Mouse (Mus musculus) granulocyte monocyte progenitor cell, adult 5-6 weeks (primary cell): ENCODE data around the gene Dock4. TPM values are rescaled to one million over a fixed set of nuclear protein-coding genes. Genes with fewer than 3 reads are reported as not detected.

Experiments used
- ATAC-seq: replicated peaks from 2 replicates; pipeline ENCODE4 v1.8.0; 2016; ENCODE audit warnings: mild to moderate bottlenecking, moderate TSS enrichment, inconsistent platforms; ENCODE audit not compliant: poor library complexity, severe bottlenecking
- total RNA-seq, 2 experiments: library from RNA; stranded (forward) in 1 of 2; stranded (reverse) in 1 of 2; fragments of 200-712, 200-1000 nt in 1 of 2; fragments of >200 nt in 1 of 2; fragmentation: Nextera tagmentation in 1 of 2; gene quantifications; 2 replicates each; pipeline ENCODE4 v1.2.3; 2014 to 2017

The Dock4 gene
- total RNA-seq, 2 experiments from 2014 or later, result 0.19 to 0.57 TPM

GRCm38 (mm10) chr12:40801456-40801855 is 355.7 kb downstream of the Dock4 start:
- ATAC-seq, result no peak

- peak; percentile 84 for ATAC-seq
Observed at GRCm38 (mm10) chr12:40805257-40805656, 359.5 kb downstream of the Dock4 start.

DNA sequence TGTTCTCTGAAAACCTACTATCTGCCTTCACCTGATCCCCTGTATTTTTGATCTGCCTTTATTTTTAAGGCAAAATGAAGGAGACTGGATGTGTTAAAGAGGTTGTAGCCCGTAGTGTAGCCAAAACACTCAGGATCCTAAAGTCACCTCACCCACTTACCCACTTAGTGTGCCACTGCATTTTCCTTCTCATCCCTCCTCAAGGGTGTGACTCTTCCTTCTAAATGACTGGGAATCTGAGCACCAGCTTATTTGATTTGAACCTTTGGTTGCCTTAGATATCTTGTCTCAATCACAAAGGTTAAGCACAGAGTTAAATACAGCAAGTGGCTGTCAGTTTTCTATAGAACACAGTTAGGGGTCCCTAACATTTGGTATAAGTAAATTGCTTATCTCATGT is 362.2 kb downstream of the Dock4 start:
- no peak for ATAC-seq

- ATAC-seq, result no peak
Observed at GRCm38 (mm10) chr12:40813474-40813873, 367.7 kb downstream of the Dock4 start.

- no peak for ATAC-seq
Observed at GRCm38 (mm10) chr12:40814659-40815363, 369.1 kb downstream of the Dock4 start.

DNA sequence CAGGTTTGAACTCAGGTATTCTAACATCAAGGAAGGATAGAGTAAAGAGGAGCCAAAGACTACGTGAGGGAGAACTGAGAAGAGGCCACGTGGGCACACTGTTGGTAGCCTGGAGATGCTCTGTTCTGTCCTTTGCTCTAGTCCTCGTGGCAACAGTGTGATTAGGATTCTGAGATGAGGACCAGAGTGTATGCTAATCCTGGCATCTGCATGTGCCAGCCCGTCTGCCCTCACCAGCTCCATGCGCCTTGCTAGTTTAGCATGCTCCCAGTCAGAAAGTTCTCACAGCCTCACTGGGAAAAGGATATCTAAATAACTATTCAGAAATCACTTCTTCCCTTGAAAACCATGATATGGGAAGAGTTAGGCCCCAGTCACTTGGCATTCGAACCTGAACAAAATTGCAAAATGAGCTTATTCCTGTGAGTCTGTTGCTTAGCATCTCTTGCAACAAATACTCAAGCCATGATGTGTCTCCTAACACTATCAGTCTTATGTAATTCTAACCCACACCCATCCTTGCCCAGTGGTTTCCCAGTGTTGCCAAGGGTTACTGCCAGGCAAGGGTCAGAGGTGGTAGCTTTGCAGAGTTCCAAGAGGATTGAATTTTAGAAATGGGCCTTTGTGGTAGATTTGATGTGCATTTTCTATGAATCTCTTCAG is 372.4 kb downstream of the Dock4 start:
- ATAC-seq, result no peak

DNA sequence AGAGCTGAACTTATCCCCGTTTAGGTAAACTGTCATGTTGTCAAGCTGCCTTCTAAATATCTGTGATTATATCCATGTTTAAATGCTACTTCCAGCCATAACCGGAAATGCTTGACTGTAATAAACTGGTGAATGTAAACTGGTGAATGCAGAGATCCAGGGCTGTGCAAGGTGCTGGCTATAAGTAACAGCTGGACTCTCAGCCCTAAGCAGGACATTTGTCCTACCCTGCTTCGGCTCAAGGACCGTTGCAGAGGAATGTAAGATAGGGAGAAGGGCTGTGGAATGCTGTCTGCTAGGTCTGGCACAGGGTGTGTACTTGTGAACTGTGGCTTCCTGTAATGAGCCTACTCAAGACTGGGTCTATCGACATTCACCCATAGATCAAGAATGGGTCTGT is 377.9 kb downstream of the Dock4 start:
- no peak for ATAC-seq

- ATAC-seq, result no peak
Observed at GRCm38 (mm10) chr12:40824251-40824650, 378.5 kb downstream of the Dock4 start.

GRCm38 (mm10) chr12:40825935-40826460 is 380.2 kb downstream of the Dock4 start:
- no peak for ATAC-seq

DNA sequence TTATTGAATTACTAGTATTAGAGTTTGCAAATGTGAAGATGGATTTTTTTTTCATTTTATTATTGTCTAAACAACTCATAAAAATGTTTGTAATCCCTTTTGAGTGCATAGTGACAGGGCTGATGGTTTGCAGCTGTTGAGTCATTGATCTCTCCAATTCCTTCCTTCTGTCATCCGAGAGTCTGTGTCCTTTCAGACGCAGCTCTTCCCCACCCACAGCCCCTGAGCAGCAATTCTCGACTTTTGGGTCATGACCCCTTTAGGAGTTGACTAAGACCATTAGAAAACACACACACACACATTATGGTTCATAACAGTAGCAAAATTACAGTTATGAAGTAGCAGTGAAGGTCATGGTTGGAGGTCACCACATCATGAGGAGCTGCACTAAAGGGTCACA is 380.7 kb downstream of the Dock4 start:
- no peak for ATAC-seq

DNA sequence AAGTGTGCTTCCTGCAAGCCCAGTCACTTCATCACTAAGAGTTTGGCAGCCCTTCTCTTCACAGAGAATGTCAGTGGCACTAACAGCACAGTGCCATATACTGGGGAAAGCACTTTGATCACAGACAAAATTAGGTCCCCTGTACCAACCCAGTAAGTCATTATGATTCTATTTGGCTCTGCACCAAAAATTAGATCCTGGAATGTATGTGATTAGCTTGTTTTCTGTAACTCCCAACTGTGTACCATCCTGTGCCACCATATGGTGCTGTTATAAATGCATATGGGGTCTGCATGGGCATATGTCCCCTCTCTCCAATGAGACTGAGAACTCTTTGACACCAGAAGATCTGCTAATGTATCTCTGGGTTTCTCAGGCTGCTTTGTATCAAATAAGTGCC is 382.3 kb downstream of the Dock4 start:
- ATAC-seq, result no peak

GRCm38 (mm10) chr12:40829269-40829668 is 383.5 kb downstream of the Dock4 start:
- no peak for ATAC-seq

DNA sequence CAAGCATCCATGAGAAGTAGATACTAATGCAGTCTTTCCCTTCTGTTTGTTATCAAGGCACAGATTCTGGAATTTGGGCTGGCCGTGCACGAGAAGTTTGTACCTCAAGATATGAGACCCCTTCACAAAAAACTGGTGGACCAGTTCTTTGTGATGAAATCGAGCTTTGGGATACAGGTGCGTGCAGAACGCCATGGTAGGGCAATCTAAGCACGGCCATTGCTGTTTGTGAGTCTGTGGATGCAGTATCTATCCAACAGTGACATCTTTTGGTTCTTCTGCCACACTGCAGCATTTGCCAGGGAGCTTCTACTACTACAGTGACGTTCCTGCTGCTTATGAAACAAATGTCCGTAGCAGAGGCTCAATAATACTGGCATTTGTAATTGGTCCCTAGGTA is 386.4 kb downstream of the Dock4 start:
- peak; percentile 88 for ATAC-seq

DNA sequence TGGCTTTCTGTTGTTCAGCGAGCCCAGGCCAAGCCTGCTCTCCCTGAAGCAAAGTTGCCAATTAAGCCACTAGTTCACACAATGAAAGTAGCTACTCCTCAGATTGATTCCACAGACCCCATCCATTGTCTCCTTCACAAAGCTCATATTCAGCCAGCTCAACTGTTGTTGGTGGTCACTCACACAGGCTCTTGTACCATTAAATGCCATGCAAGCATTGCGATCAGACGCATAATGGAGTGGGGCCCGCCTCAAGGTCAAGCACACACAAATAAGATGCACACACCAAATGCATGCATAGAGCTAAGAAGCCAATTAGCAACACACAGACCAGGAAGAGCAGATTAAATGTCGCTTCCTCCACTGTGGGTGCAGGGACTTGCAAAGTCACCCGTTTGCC is 391.2 kb downstream of the Dock4 start:
- ATAC-seq, result no peak

- peak; percentile 83 for ATAC-seq
Observed at GRCm38 (mm10) chr12:40837597-40838337, 392.0 kb downstream of the Dock4 start.

DNA sequence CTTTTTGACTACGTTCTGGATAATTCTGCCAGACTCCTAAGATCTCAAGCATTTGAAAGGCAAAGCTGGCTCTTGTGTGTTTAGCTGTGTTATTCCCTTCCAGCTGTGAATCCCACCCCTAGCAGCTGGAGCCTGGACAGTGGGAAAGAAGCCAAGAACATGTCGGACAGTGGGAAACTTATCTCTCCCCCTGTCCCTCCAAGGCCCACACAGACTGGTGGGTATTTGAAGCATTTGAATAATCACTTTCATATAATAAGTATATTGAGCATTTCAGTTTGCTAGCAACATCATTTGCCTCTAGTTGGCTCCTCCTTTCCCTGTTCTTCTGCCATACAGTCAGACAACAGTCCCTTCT is 392.6 kb downstream of the Dock4 start:
- no peak for ATAC-seq

DNA sequence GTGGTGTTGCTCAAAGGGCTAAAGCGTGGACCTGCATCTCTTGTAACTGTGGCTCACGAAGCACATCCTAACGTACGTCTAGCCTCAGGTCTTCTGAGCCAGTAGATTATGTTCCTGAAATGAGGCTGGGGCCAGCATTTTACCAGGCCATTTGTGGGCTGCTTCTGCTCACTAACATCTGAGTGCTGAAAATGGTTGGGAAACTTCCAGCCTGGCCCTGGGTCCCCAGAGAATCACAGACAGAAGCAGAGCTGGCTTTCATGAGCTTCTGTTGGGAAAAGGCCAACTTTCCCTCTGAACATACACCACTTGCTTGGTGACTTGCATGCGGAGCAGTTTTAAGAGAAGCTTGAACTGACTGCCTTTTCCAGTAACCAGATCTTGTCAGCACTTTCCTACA is 393.2 kb downstream of the Dock4 start:
- ATAC-seq, result no peak

- no peak for ATAC-seq
Observed at GRCm38 (mm10) chr12:40839817-40840216, 394.1 kb downstream of the Dock4 start.

- ATAC-seq, result no peak
Observed at GRCm38 (mm10) chr12:40842251-40842988, 396.7 kb downstream of the Dock4 start.

DNA sequence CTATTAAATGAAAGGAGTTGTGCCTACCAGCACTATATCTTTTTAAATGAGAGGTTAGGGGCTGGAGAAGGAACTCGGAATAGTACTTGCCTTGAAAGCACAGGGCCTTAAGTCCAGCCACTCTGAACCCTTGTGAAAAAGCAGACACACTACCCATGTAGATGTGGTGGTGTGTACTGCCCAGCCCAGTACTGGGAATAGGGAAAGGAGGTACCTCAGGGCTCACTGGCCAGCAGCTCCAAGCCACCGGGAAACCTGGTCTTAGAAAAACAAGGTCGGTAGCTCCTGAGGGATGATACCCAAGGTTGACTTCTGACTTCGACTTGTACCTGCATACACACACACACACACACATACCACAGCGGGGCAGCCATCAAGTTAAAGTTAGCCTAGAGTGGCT is 397.2 kb downstream of the Dock4 start:
- ATAC-seq, result no peak
